Mouse (Mus musculus) heart, adult 2 months (tissue): ENCODE results near the gene Sh3tc1. TPM values are rescaled to one million over a fixed set of nuclear protein-coding genes. Genes with fewer than 3 reads are reported as not detected.

ENCODE experiments used
- DNase-seq, 2 experiments: peaks; one replicate each; pipeline ENCODE4 v3.0.0; 2021
- H3K27ac ChIP-seq: fragments of 200-600 bp; 2 replicates; pipeline ENCODE4 v1.8.1; 2022
- H3K27me3 ChIP-seq: fragments of 200-500 bp; 2 replicates; pipeline ENCODE4 v1.6.1; 2012; ENCODE audit warnings: mild to moderate bottlenecking, low read length, inconsistent platforms, mixed read lengths; ENCODE audit not compliant: control insufficient read depth, insufficient read depth
- H3K36me3 ChIP-seq: fragments of 200-500 bp; 2 replicates; pipeline ENCODE4 v1.6.1; 2012; ENCODE audit warnings: low read length, inconsistent platforms; ENCODE audit not compliant: control insufficient read depth, insufficient read depth
- H3K4me1 ChIP-seq: fragments of 200-500 bp; 2 replicates; pipeline ENCODE4 v1.6.1; 2011; ENCODE audit warnings: low read length; ENCODE audit not compliant: control insufficient read depth, insufficient read depth
- H3K4me3 ChIP-seq: fragments of 200-600 bp; 2 replicates; pipeline ENCODE4 v1.8.1; 2022
- H3K79me2 ChIP-seq: fragments of 200-500 bp; replicated peaks from 2 replicates; pipeline ENCODE4 v1.6.1; 2012; ENCODE audit warnings: mild to moderate bottlenecking, inconsistent platforms, low read length, moderate library complexity, mixed read lengths; ENCODE audit not compliant: control insufficient read depth, insufficient read depth
- H3K9ac ChIP-seq: fragments of 200-500 bp; 2 replicates; pipeline ENCODE4 v1.6.1; 2012; ENCODE audit warnings: low read depth, mild to moderate bottlenecking, control low read depth, inconsistent platforms, low read length, mixed read lengths
- CTCF ChIP-seq: fragments of 200-600 bp; IDR thresholded peaks from 2 replicates; pipeline ENCODE4 v1.8.1; 2022; ENCODE audit warnings: antibody characterized with exemption, mild to moderate bottlenecking, moderate library complexity
- EP300 ChIP-seq: fragments of 200-500 bp; IDR thresholded peaks from 2 replicates; pipeline ENCODE4 v1.6.1; 2011; ENCODE audit warnings: low read depth, low read length, control low read depth; ENCODE audit not compliant: insufficient read depth
- POLR2A ChIP-seq: fragments of 200-500 bp; IDR thresholded peaks from 2 replicates; pipeline ENCODE4 v1.6.1; 2011; ENCODE audit warnings: mild to moderate bottlenecking, low read depth, low read length, control low read depth; ENCODE audit not compliant: insufficient read depth
- WGBS: fragments of 180-500 bp; shearing (Covaris S2); methylation state at CpG from one replicate; pipeline ENCODE4 v1.1.7; 2018; 5-methylcytosine and 5-hydroxymethylcytosine counted together
- intact Hi-C: fragments of 180-260 bp; cut with DNase I; formaldehyde crosslinking; loops from one replicate; pipeline ENCODE4 v1.15.1; 2025
- polyA plus RNA-seq: library from polyadenylated mRNA; depleted of rRNA; stranded (reverse); fragments of >200 nt; gene quantifications from 2 replicates; pipeline ENCODE4 v1.2.3, GENCODE M21; 2012
- total RNA-seq, 2 experiments: library from RNA; stranded (reverse); gene quantifications; 2 replicates each; pipeline ENCODE4 v1.2.3; 2021

Sh3tc1 gene
- total and polyA plus RNA-seq, 3 experiments: 5.7 to 7.2 (median 6.3) TPM

DNA sequence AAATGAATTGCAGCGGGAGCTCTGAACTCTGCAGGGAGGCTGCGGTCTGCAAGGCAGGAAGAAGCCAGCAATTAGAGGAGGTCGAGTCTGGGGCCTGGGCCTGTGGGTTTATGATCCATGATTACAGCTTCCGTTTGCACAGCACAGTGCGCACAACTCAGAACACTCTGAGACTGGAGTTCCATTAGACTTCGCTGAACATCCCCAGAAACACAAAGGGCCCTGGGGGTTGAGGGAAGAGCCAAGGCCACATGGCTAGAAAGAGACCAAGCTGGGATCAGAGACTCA, 34.3 kb upstream of the Sh3tc1 start:
- peaks cover 3% of the 10 kb centered on the region; the same call in 1 of the 2 replicates for H3K79me2 ChIP-seq
- no peak overlapping the region for H3K4me3 ChIP-seq
- WGBS: 68% methylated on average over 6 of the region's 6 CpGs
- no peaks in the 10 kb centered on the region for H3K36me3 ChIP-seq
- no peak for DNase-seq
- no peaks in the 10 kb centered on the region for H3K27me3 ChIP-seq
- H3K27ac ChIP-seq: no peak overlapping the region; the same call in 1 of the 2 replicates
- no peak for TF ChIP-seq POLR2A
- no peak for TF ChIP-seq CTCF
- TF ChIP-seq EP300: no peak
- intact Hi-C loops: no loop called here
- H3K9ac ChIP-seq: no peak overlapping the region
- peaks cover 17% of the 10 kb centered on the region for H3K4me1 ChIP-seq

DNA sequence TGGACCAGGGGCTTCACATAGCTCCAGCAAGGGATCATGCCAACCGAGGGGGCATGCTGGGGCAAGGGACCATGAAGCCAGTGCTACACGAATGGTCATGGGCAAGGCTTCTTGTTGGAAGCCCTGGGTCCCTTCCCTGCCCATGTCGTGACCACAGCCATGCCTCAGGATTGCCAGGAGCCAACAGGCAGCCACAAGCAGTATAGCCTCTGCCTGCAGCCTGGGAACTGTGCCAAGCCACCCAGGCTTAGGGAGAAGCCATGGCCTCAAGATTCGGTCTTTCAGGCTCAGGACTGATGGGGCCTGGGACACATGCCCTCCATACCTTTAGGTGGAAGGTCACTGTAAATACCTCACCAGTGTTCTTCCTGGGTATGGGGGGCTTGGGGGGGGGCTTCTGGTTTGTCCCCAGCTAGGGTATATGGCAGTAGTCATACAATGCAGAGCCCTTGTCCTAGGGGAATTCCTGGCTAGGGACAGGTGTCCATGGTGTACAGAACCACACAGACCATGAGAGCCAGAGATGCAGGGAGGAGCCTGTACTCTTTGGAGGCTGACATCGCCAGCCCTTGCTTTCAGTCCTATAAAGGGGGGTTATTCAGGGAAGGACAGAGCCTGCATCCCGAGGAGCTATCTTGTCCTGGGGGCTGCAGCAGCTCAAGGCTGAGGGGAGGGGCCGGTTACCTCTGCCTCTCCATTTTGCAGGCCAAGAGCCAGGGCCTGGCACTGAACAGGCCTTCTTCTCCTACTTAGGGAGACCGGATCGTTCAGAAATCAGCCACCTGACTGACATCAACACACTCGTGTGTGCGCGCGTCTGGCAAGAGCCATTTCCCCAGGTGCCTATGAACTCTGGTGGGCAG, 33.7 kb upstream of the Sh3tc1 start:
- H3K9ac ChIP-seq: no peak overlapping the region
- H3K79me2 ChIP-seq: peaks cover 3% of the 10 kb centered on the region; the same call in 1 of the 2 replicates
- TF ChIP-seq EP300 (no peak), POLR2A (no peak), CTCF (no peak)
- 67% methylated on average over 13 of the region's 13 CpGs for WGBS
- no peak overlapping the region for H3K4me3 ChIP-seq
- no peak for DNase-seq
- H3K27ac ChIP-seq: no peak overlapping the region
- H3K4me1 ChIP-seq: peaks cover 21% of the 10 kb centered on the region
- no peaks in the 10 kb centered on the region for H3K27me3 ChIP-seq
- H3K36me3 ChIP-seq: no peaks in the 10 kb centered on the region
- intact Hi-C loops: no loop called here

DNA sequence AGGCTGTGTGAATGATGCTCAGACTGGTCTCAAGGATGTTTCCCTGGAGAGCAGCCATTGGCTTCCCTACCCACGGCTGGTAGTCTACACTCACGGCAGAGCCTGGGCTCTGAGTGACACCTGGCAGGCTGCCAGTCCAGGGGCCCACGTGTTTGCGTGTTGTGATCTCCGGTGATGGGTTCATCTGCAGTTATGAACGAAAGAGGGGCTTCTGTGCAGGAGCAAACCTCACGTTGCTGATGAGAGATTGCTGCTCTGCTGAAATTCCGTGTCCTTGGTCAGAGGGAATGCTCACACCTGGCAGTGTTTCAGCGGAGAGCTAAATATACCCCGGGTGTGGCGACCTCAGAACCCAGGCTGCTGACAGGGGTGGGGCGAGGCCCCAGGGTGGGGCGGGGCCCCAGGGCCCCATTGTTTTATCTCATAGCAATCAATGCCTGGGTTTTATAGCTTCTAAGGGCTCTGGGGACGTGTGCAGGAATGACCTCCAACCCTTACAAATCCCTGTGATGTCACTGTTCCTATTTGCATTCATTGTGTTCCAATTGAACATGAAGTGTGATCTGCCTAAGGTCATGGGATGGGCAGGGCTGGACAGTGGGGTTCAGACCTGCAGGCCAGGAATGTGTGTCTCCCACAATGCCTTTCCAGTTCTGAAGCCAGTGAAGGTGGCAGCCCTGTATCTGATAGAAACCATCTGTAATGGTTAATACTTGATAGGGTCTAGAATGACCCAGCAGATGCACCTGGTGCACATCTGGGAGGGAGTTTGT, 31.3 kb upstream of the Sh3tc1 start:
- Histone ChIP-seq H3K9ac (no peak overlapping the region), H3K36me3 (no peaks in the 10 kb centered on the region), H3K4me3 (0 out of 2 replicates have a peak overlapping the region, but pooled peaks have one; percentile 17), H3K4me1 (peaks cover 24% of the 10 kb centered on the region), H3K27ac (peak overlapping the region; percentile 81), H3K27me3 (no peaks in the 10 kb centered on the region), H3K79me2 (no peaks in the 10 kb centered on the region)
- WGBS: 18% methylated on average over 14 of the region's 14 CpGs
- DNase-seq: peak; percentile 50 to 71
- intact Hi-C loops: no loop called here
- no peak for TF ChIP-seq CTCF
- no peak for TF ChIP-seq EP300
- TF ChIP-seq POLR2A: no peak

- Histone ChIP-seq H3K27me3 (no peaks in the 10 kb centered on the region), H3K27ac (peak overlapping the region; percentile 81), H3K4me3 (no peak overlapping the region), H3K9ac (no peak overlapping the region), H3K79me2 (no peaks in the 10 kb centered on the region), H3K36me3 (no peaks in the 10 kb centered on the region), H3K4me1 (peaks cover 24% of the 10 kb centered on the region)
- intact Hi-C loops: no loop called here
- TF ChIP-seq EP300 (no peak), POLR2A (no peak), CTCF (no peak)
- no peak for DNase-seq
- 88% methylated on average over 2 of the region's 2 CpGs for WGBS
Observed at GRCm38 (mm10) chr5:35770246-35770645, 30.5 kb upstream of the Sh3tc1 start.

DNA sequence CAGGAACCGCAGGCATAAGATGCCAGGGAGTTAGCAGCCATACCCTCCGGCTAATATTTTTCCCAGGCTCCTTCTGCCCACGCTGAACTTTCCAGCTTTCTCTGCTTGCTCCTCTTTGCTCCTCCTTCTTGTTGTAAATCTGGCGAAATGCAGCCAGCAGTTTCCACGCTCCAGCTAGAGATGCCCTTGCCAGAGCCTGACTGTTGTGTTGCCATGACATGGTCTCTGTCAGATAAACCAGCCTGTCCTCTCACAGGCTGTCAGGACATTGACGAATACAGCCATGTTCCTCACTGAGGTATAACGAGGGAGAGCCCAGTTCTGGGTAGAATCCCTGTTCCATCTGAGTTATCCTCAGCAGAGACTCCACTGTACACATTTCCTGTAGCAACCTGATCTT, 29.2 kb upstream of the Sh3tc1 start:
- DNase-seq: peak in 1 of 2 experiments; percentile 37
- H3K4me3 ChIP-seq: no peak overlapping the region
- no peaks in the 10 kb centered on the region for H3K36me3 ChIP-seq
- peaks cover 28% of the 10 kb centered on the region for H3K4me1 ChIP-seq
- WGBS: 59% methylated on average over 7 of the region's 7 CpGs
- intact Hi-C loops: no loop called here
- peak overlapping the region; percentile 27 for H3K9ac ChIP-seq
- TF ChIP-seq EP300: no peak
- TF ChIP-seq CTCF: no peak
- TF ChIP-seq POLR2A: no peak
- peak overlapping the region; percentile 69 for H3K27ac ChIP-seq
- no peaks in the 10 kb centered on the region for H3K27me3 ChIP-seq
- H3K79me2 ChIP-seq: no peaks in the 10 kb centered on the region

- H3K27ac ChIP-seq: peak overlapping the region; percentile 69
- 54% methylated on average over 3 of the region's 3 CpGs for WGBS
Observed at GRCm38 (mm10) chr5:35768525-35768924, 28.7 kb upstream of the Sh3tc1 start.

More at GRCm38 (mm10) chr5:35768525-35768924, 28.7 kb upstream of the Sh3tc1 start:
- DNase-seq: no peak
- H3K4me1 ChIP-seq: peaks cover 28% of the 10 kb centered on the region
- no peaks in the 10 kb centered on the region for H3K27me3 ChIP-seq
- H3K79me2 ChIP-seq: no peaks in the 10 kb centered on the region
- H3K4me3 ChIP-seq: no peak overlapping the region
- H3K9ac ChIP-seq: peak overlapping the region; percentile 27
- no peak for TF ChIP-seq POLR2A
- TF ChIP-seq CTCF: no peak
- no peak for TF ChIP-seq EP300
- intact Hi-C loops: no loop called here
- no peaks in the 10 kb centered on the region for H3K36me3 ChIP-seq
